Mouse (Mus musculus) cerebellum, adult 2 months (tissue): ENCODE measurements at regions not wholly inside any gene's neighbourhood (a gene's known extent, or its start where the extent isn't known, plus 50 kb on each side); places are given as distances from the start of the nearest gene placed in this dataset.

Experiments used
- CTCF ChIP-seq: fragments of 200-500 bp; IDR thresholded peaks from 2 replicates; pipeline ENCODE4 v1.5.1; 2011; ENCODE audit warnings: low read depth, mild to moderate bottlenecking, control low read depth, low read length, moderate library complexity, borderline replicate concordance; ENCODE audit not compliant: insufficient read depth
- POLR2A ChIP-seq: fragments of 200-500 bp; IDR thresholded peaks from 2 replicates; pipeline ENCODE4 v1.6.1; 2011; ENCODE audit warnings: low read length, control low read depth, borderline replicate concordance; ENCODE audit not compliant: insufficient read depth

DNA sequence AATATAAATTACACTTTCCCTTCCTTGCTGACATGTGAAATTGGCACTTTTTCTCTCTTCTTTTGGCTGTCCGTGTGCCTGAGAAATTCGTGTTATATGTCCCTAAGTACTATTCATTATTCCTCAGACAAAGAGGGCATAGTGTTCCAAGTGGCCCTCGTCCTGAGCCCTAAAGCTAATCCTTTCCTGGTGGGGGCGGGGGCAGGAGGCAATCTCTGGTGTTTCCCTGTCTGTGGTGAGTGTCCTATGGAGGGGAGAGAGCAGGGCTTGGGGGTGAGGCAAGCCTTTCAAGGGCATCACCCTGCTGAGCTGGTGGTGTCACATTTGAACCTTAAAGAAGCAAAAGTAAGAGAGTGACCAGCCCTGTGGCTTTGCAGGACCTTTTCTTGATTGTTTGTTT, 69.9 kb upstream of the Ajap1 start:
- TF ChIP-seq CTCF: no peak
- TF ChIP-seq POLR2A: no peak
